Mouse (Mus musculus) stomach, embryonic 14.5 days (tissue): ENCODE measurements around the gene Tnr. TPM values are rescaled to one million over a fixed set of nuclear protein-coding genes. Genes with fewer than 3 reads are reported as not detected.

Experiments used
- ATAC-seq: fragments of 200-750 bp; cut with Nextera tagmentation; 2 replicates; pipeline ENCODE4 v1.8.0; 2017; ENCODE audit warnings: low read depth, moderate TSS enrichment; ENCODE audit not compliant: insufficient number of reproducible peaks, insufficient read depth, low FRiP score
- H3K27ac ChIP-seq: fragments of 300-500 bp; sonication (generic); 2 replicates; pipeline ENCODE4 v1.5.1; 2014; ENCODE audit warnings: mild to moderate bottlenecking, low read length, moderate library complexity, mixed read lengths
- H3K27me3 ChIP-seq: fragments of 300-500 bp; sonication (generic); 2 replicates; pipeline ENCODE4 v1.6.1; 2014; ENCODE audit warnings: low read length, control low read depth, mixed read lengths; ENCODE audit not compliant: control insufficient read depth, insufficient read depth
- H3K36me3 ChIP-seq: fragments of 300-500 bp; sonication (generic); 2 replicates; pipeline ENCODE4 v1.6.1; 2014; ENCODE audit warnings: mild to moderate bottlenecking, control low read depth, low read length, moderate library complexity, mixed read lengths; ENCODE audit not compliant: control insufficient read depth, insufficient read depth
- H3K4me1 ChIP-seq: fragments of 300-500 bp; sonication (generic); 2 replicates; pipeline ENCODE4 v1.6.1; 2014; ENCODE audit warnings: low read length, control low read depth, mixed read lengths; ENCODE audit not compliant: control insufficient read depth, insufficient read depth
- H3K4me2 ChIP-seq: fragments of 300-500 bp; sonication (generic); replicated peaks from 2 replicates; pipeline ENCODE4 v1.6.1; 2014; ENCODE audit warnings: low read depth, low read length, control low read depth
- H3K4me3 ChIP-seq: fragments of 300-500 bp; sonication (generic); 2 replicates; pipeline ENCODE4 v1.5.1; 2014; ENCODE audit warnings: low read depth, low read length, control low read depth
- H3K9ac ChIP-seq: fragments of 300-500 bp; sonication (generic); replicated peaks from 2 replicates; pipeline ENCODE4 v1.6.1; 2014; ENCODE audit warnings: low read depth, mild to moderate bottlenecking, control low read depth, low read length, moderate library complexity, mixed read lengths
- H3K9me3 ChIP-seq: fragments of 300-500 bp; sonication (generic); 2 replicates; pipeline ENCODE4 v1.6.1; 2016; ENCODE audit warnings: low read depth, low read length, control low read depth; ENCODE audit not compliant: control insufficient read depth
- WGBS: fragments of 180-500 bp; shearing (Covaris S2); extraction: QIAGEN DNeasy Blood & Tissue Kit; methylation state at CpG from one replicate; pipeline ENCODE4 v1.1.7; 2014; 5-methylcytosine and 5-hydroxymethylcytosine counted together
- polyA plus RNA-seq: library from polyadenylated mRNA; unstranded; fragments of >200 nt; fragmentation: Nextera tagmentation; extraction: Ambion mirVana; gene quantifications from 2 replicates; pipeline ENCODE4 v1.2.1, GENCODE M21; 2014

Gene Tnr
- polyA plus RNA-seq, 1 experiment from 2014 or later = 0.61 TPM

DNA sequence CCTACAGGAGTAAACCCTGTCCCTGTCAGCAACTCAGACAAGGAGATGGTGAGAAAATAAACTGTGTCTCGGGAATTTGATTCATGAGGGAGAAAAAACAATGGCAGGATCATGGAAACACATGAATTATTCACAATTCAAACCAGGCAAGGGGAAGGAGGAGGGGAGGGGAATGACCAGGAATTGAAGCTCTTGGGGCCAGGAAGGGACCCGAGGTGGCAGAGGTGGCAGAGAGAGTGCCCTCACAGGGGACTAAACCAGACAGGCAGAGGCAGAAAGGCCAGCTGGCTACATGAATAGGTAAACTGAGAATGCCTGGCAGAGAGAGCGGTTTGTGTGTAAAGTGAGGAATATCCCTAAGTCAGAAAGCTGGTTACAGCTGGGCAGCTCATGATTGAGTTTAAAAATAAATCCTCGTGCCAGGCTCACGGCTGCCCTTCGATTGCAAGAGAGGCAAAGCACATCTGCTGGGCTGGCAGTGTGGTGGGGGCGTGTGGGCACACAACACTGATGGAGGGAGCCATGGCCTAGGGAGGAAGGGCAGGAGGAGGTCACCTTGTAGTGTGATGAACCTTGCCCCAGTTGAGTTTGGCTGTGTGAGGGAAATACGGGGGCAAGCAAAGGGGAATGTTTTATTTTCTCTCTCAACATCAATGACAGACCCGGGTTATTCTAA is 22.0 kb downstream of the Tnr start:
- H3K4me3 ChIP-seq = no peak overlapping the region
- no peaks in the 10 kb centered on the region for H3K9me3 ChIP-seq
- no peak overlapping the region for H3K4me2 ChIP-seq
- 62% methylated on average over 9 of the region's 9 CpGs for WGBS
- no peaks in the 10 kb centered on the region for H3K27me3 ChIP-seq
- H3K36me3 ChIP-seq = no peaks in the 10 kb centered on the region
- ATAC-seq = no peak
- H3K27ac ChIP-seq = no peak overlapping the region
- H3K4me1 ChIP-seq = no peaks in the 10 kb centered on the region
- no peak overlapping the region for H3K9ac ChIP-seq

DNA sequence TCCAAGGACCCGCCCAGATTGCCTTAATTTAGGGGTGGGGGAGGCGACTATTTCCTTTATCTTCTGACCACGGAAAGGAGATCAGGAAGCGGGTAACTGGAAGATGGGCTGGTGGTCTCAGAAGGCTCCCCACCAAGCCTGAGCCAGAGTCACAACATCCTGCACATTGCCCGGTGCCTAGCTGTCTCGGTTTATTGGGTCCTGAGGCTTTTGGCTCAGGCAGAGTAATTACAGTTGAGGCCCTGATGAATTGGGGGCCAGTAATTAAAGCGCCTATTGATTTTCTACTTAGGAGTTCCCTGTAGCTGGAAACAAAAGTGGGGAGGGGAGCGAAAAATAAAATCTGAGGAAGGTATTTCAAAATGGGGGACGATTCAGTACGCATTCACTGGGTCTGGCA is 27.5 kb downstream of the Tnr start:
- 61% methylated on average over 10 of the region's 10 CpGs for WGBS

DNA sequence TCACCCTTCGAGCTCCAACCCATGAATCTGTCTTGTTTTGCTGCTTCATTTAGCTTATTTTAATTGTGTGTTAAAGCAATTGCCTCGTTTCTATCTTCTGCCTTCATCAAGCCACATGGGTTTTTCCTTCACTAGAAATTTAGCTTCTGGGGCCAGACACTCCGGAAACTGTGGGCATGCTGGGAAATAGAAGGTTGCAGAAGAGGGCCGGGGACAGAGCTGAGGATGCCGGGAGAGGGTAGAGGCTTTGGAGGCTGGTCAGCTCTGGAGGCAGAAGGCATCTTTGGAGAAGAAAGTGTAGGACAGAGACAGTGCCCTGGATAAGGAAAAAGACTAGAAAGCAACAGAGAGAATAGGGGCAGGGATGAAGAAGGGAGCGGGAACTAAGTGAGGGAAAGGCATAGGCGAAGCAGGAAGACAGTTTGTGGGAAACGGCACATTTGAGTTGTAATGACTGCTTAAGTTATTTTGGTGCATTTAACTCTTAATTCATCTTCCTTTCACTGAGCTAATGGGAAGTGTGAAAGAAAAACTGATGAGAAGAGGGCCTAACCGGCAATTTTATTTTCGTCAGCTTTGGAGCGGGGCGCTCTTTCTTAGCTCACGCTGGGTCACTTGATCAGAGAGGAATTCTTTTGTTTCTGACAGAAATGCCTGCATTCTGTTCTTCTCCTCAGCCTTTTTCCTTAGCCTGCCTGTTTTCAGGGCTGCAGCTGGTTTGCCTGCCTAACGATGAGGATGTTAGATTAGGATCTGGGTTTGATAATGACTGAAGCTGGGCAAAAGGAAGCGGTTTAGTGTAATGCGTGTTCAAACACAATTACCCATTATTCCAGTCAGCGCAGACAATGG is 28.2 kb downstream of the Tnr start:
- WGBS = 52% methylated on average over 17 of the region's 17 CpGs
- Histone ChIP-seq H3K9me3 (no peaks in the 10 kb centered on the region), H3K36me3 (no peaks in the 10 kb centered on the region), H3K4me3 (no peak overlapping the region), H3K4me1 (0 out of 2 replicates have a peak, but pooled peaks cover 2% of the 10 kb centered on the region), H3K27me3 (no peaks in the 10 kb centered on the region), H3K27ac (no peak overlapping the region), H3K9ac (no peak overlapping the region), H3K4me2 (no peak overlapping the region)
- ATAC-seq = no peak

More for the DNA sequence above, 27.5 kb downstream of the Tnr start:
- no peaks in the 10 kb centered on the region for H3K27me3 ChIP-seq
- no peak for ATAC-seq
- no peak overlapping the region for H3K27ac ChIP-seq
- no peak overlapping the region for H3K9ac ChIP-seq
- H3K4me3 ChIP-seq = no peak overlapping the region
- H3K4me2 ChIP-seq = no peak overlapping the region
- H3K4me1 ChIP-seq = 0 out of 2 replicates have a peak, but pooled peaks cover 2% of the 10 kb centered on the region
- H3K36me3 ChIP-seq = no peaks in the 10 kb centered on the region
- H3K9me3 ChIP-seq = no peaks in the 10 kb centered on the region

DNA sequence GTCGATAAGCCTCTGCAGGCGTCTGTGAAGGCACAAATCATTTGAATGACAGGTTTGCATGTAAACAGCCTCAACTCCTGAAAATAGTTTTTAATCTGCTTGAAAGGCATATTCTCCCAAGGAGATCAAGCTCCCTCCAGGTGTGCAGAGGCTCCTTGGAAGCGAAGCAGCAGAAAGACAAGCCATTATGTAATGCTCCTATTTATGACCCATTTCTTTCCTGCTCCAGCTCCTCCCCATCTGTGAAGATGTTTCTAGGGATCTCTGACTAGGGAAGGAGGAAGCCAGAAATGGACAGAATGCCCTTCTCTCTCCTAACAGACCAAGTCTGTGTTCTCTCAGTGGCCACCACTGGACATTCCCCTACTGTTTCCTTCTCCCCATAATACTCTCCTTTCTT is 38.0 kb downstream of the Tnr start:
- no peaks in the 10 kb centered on the region for H3K36me3 ChIP-seq
- H3K9me3 ChIP-seq = no peaks in the 10 kb centered on the region
- no peaks in the 10 kb centered on the region for H3K27me3 ChIP-seq
- no peak overlapping the region for H3K4me3 ChIP-seq
- H3K4me1 ChIP-seq = no peaks in the 10 kb centered on the region
- 52% methylated on average over 3 of the region's 3 CpGs for WGBS
- no peak overlapping the region for H3K27ac ChIP-seq
- no peak overlapping the region for H3K9ac ChIP-seq
- no peak for ATAC-seq
- no peak overlapping the region for H3K4me2 ChIP-seq

DNA sequence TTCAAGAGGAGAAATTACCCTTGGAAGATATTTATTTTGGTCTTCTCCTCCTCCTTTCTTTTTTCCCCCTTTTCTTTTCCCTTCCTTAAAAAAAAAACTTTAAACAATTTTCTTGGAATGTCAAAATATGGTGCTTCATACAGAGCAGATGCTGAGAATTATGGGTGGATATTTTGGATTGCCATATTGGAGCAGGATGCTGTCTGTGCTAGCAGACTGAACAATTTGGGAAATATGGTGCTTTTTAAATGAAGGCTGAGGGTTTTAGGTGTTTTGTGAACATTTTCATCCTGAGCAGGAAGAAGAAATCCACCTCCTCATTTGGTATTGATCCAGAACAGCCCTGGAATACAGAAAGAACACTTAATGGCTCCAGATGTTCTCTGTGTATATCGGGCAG is 41.6 kb downstream of the Tnr start:
- Histone ChIP-seq H3K4me2 (no peak overlapping the region), H3K4me1 (peaks cover 2% of the 10 kb centered on the region; the same call in 1 of the 2 replicates), H3K27ac (no peak overlapping the region), H3K9ac (no peak overlapping the region), H3K36me3 (no peaks in the 10 kb centered on the region), H3K4me3 (no peak overlapping the region), H3K27me3 (no peaks in the 10 kb centered on the region), H3K9me3 (no peaks in the 10 kb centered on the region)
- WGBS = 73% methylated on average over 1 of the region's 1 CpGs
- ATAC-seq = no peak

DNA sequence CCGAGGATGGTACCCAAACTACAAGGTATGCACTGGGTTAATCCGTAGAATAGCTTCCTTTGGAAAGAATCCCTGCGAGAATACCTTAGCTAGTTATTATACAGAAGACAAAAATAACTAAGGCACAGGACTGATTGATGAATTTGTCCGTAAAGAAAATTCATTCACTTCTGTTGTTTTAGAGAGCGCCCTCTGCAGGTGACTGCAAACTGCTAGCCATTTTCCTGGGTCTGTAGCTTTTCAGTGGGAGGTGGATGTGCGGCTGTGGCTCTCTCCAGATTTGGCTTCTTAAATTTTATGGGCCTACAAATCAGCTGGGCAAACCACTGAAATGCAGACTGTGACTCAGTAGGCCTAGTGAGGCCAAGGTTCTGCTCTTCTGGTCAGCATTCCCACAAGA is 42.5 kb downstream of the Tnr start:
- Histone ChIP-seq H3K27ac (no peak overlapping the region), H3K9me3 (no peaks in the 10 kb centered on the region), H3K4me2 (no peak overlapping the region), H3K36me3 (no peaks in the 10 kb centered on the region), H3K27me3 (no peaks in the 10 kb centered on the region), H3K4me1 (peaks cover 4% of the 10 kb centered on the region; the same call in 1 of the 2 replicates), H3K9ac (no peak overlapping the region), H3K4me3 (no peak overlapping the region)
- no peak for ATAC-seq
- 82% methylated on average over 6 of the region's 6 CpGs for WGBS

DNA sequence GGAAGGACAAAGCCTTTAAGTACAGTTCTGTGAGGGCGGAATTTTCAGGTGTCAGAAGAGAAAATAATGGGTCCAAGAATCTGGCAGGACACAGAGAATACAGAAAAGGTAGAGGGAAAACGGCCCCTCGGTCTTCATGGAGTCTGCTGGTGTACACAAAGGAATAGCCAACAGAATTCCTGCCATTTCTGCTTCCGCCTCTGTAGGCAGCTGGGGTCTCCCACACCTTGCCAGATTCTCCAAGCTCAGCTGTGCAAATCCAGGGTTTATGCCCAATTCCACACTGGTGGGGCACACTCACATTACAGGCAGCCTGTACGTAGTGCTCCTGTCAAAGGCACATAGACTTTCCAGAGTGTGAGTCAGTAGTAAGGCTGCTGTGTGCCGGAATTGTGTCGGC is 43.6 kb downstream of the Tnr start:
- Histone ChIP-seq H3K9me3 (no peaks in the 10 kb centered on the region), H3K27ac (no peak overlapping the region), H3K4me1 (peaks cover 4% of the 10 kb centered on the region; the same call in 1 of the 2 replicates), H3K4me2 (no peak overlapping the region), H3K27me3 (no peaks in the 10 kb centered on the region), H3K4me3 (no peak overlapping the region), H3K9ac (no peak overlapping the region), H3K36me3 (no peaks in the 10 kb centered on the region)
- ATAC-seq = no peak
- WGBS = 53% methylated on average over 7 of the region's 7 CpGs

DNA sequence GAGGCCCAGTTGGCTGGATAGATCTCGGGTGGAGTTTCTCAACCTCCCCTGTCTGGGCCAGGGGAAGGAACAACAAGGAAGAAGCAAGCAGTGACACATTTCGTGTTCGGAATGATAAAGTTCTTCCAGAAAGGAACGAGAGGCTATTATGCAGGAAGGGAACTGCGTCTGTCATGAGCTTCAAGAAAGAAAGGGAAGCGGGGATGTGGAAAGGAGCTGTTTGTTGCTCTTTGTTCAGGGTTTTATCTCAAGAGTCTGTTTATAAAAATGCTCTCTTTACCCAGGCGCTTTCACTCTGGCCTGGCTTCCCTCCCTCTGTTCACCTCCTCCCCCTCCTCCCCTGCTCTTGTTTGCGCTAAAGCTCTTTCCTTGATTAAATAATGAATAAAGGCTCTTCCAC is 46.7 kb downstream of the Tnr start:
- Histone ChIP-seq H3K27ac (no peak overlapping the region), H3K4me1 (peaks cover 4% of the 10 kb centered on the region; the same call in 1 of the 2 replicates), H3K4me2 (peak overlapping the region; percentile 15; the same call in 1 of the 2 replicates), H3K9ac (no peak overlapping the region), H3K4me3 (no peak overlapping the region), H3K9me3 (no peaks in the 10 kb centered on the region), H3K27me3 (no peaks in the 10 kb centered on the region), H3K36me3 (no peaks in the 10 kb centered on the region)
- WGBS = 15% methylated on average over 8 of the region's 8 CpGs
- no peak for ATAC-seq
